Mouse (Mus musculus) hindbrain, embryonic 15.5 days (tissue): ENCODE data around the gene Macrod2. TPM values are rescaled to one million over a fixed set of nuclear protein-coding genes. Genes with fewer than 3 reads are reported as not detected.

Experiments
- ATAC-seq: fragments of 200-750 bp; cut with Nextera tagmentation; 2 replicates; pipeline ENCODE4 v1.8.0; 2017; ENCODE audit warnings: low read depth, moderate number of reproducible peaks, moderate TSS enrichment; ENCODE audit not compliant: low FRiP score
- H3K27ac ChIP-seq: fragments of 300-500 bp; sonication (generic); replicated peaks from 2 replicates; pipeline ENCODE4 v1.5.1; 2015; ENCODE audit warnings: mild to moderate bottlenecking, inconsistent platforms
- H3K27me3 ChIP-seq: fragments of 300-500 bp; sonication (generic); 2 replicates; pipeline ENCODE4 v1.6.1; 2015; ENCODE audit warnings: control low read depth, inconsistent platforms
- H3K36me3 ChIP-seq: fragments of 300-500 bp; sonication (generic); 2 replicates; pipeline ENCODE4 v1.6.1; 2015; ENCODE audit warnings: control low read depth, inconsistent platforms
- H3K4me1 ChIP-seq: fragments of 300-500 bp; sonication (generic); replicated peaks from 2 replicates; pipeline ENCODE4 v1.6.1; 2015; ENCODE audit warnings: control low read depth, inconsistent platforms
- H3K4me2 ChIP-seq: fragments of 300-500 bp; sonication (generic); 2 replicates; pipeline ENCODE4 v1.6.1; 2015; ENCODE audit warnings: moderate library complexity, mild to moderate bottlenecking, inconsistent platforms
- H3K4me3 ChIP-seq: fragments of 300-500 bp; sonication (generic); 2 replicates; pipeline ENCODE4 v1.5.1; 2015; ENCODE audit warnings: mild to moderate bottlenecking, inconsistent platforms
- H3K9ac ChIP-seq: fragments of 300-500 bp; sonication (generic); 2 replicates; pipeline ENCODE4 v1.6.1; 2015; ENCODE audit warnings: inconsistent platforms
- H3K9me3 ChIP-seq: fragments of 300-500 bp; sonication (generic); 2 replicates; pipeline ENCODE4 v1.6.1; 2016; ENCODE audit warnings: control low read depth, inconsistent platforms
- WGBS: fragments of 180-500 bp; shearing (Covaris S2); methylation state at CpG from one replicate; pipeline ENCODE4 v1.1.7; 2015; 5-methylcytosine and 5-hydroxymethylcytosine counted together
- polyA plus RNA-seq: library from polyadenylated mRNA; unstranded; fragments of >200 nt; fragmentation: Nextera tagmentation; extraction: Ambion mirVana; gene quantifications from 2 replicates; pipeline ENCODE4 v1.2.1, GENCODE M21; 2015

Gene Macrod2
- polyA plus RNA-seq, 1 experiment from 2014 or later: 78.6 TPM

GRCm38 (mm10) chr2:142128109-142128508 is 1733.0 kb downstream of the Macrod2 start:
- H3K4me2 ChIP-seq: no peak overlapping the region
- H3K9me3 ChIP-seq: no peaks in the 10 kb centered on the region
- H3K9ac ChIP-seq: no peak overlapping the region
- ATAC-seq: no peak
- WGBS: 81% methylated on average over 3 of the region's 3 CpGs
- no peak overlapping the region for H3K4me3 ChIP-seq
- H3K36me3 ChIP-seq: no peaks in the 10 kb centered on the region
- no peaks in the 10 kb centered on the region for H3K27me3 ChIP-seq
- no peaks in the 10 kb centered on the region for H3K4me1 ChIP-seq
- no peak overlapping the region for H3K27ac ChIP-seq

- no peak overlapping the region for H3K9ac ChIP-seq
- H3K4me3 ChIP-seq: no peak overlapping the region
- H3K4me1 ChIP-seq: no peaks in the 10 kb centered on the region
- no peak overlapping the region for H3K4me2 ChIP-seq
- H3K36me3 ChIP-seq: no peaks in the 10 kb centered on the region
- H3K27me3 ChIP-seq: no peaks in the 10 kb centered on the region
- no peaks in the 10 kb centered on the region for H3K9me3 ChIP-seq
- H3K27ac ChIP-seq: no peak overlapping the region
- 84% methylated on average over 4 of the region's 4 CpGs for WGBS
- ATAC-seq: no peak
These were observed 1734.1 kb downstream of the Macrod2 start for GRCm38 (mm10) chr2:142129166-142129565.

- no peak overlapping the region for H3K4me2 ChIP-seq
- H3K4me3 ChIP-seq: no peak overlapping the region
- no peaks in the 10 kb centered on the region for H3K9me3 ChIP-seq
- H3K27ac ChIP-seq: no peak overlapping the region
- H3K4me1 ChIP-seq: no peaks in the 10 kb centered on the region
- ATAC-seq: no peak
- 90% methylated on average over 2 of the region's 2 CpGs for WGBS
- H3K36me3 ChIP-seq: no peaks in the 10 kb centered on the region
- H3K9ac ChIP-seq: no peak overlapping the region
- no peaks in the 10 kb centered on the region for H3K27me3 ChIP-seq
These were observed 1754.2 kb downstream of the Macrod2 start for GRCm38 (mm10) chr2:142149310-142149709.

GRCm38 (mm10) chr2:142163506-142164275 is 1768.6 kb downstream of the Macrod2 start:
- H3K27me3 ChIP-seq: no peaks in the 10 kb centered on the region
- H3K36me3 ChIP-seq: no peaks in the 10 kb centered on the region
- 16% methylated on average over 10 of the region's 10 CpGs for WGBS
- peak overlapping the region; percentile 29 for H3K4me2 ChIP-seq
- no peak overlapping the region for H3K4me3 ChIP-seq
- peak; percentile 76 for ATAC-seq
- no peaks in the 10 kb centered on the region for H3K9me3 ChIP-seq
- H3K9ac ChIP-seq: 0 out of 2 replicates have a peak overlapping the region, but pooled peaks have one; percentile 20
- H3K4me1 ChIP-seq: peaks cover 12% of the 10 kb centered on the region
- no peak overlapping the region for H3K27ac ChIP-seq

- no peak overlapping the region for H3K4me2 ChIP-seq
- no peak overlapping the region for H3K27ac ChIP-seq
- H3K36me3 ChIP-seq: no peaks in the 10 kb centered on the region
- H3K4me1 ChIP-seq: no peaks in the 10 kb centered on the region
- no peak for ATAC-seq
- H3K4me3 ChIP-seq: no peak overlapping the region
- no peaks in the 10 kb centered on the region for H3K9me3 ChIP-seq
- H3K27me3 ChIP-seq: no peaks in the 10 kb centered on the region
- 58% methylated on average over 2 of the region's 2 CpGs for WGBS
- H3K9ac ChIP-seq: no peak overlapping the region
These were observed 1774.5 kb downstream of the Macrod2 start for GRCm38 (mm10) chr2:142169649-142170048.

GRCm38 (mm10) chr2:142172706-142173105 is 1777.6 kb downstream of the Macrod2 start:
- ATAC-seq: no peak
- Histone ChIP-seq H3K4me2 (no peak overlapping the region), H3K9ac (no peak overlapping the region), H3K4me1 (no peaks in the 10 kb centered on the region), H3K9me3 (no peaks in the 10 kb centered on the region), H3K36me3 (no peaks in the 10 kb centered on the region), H3K27ac (no peak overlapping the region), H3K4me3 (no peak overlapping the region), H3K27me3 (no peaks in the 10 kb centered on the region)
- 92% methylated on average over 3 of the region's 3 CpGs for WGBS

- H3K27ac ChIP-seq: no peak overlapping the region
- H3K4me2 ChIP-seq: no peak overlapping the region
- 100% methylated on average over 2 of the region's 2 CpGs for WGBS
- H3K4me1 ChIP-seq: no peaks in the 10 kb centered on the region
- H3K9ac ChIP-seq: no peak overlapping the region
- no peak for ATAC-seq
- H3K27me3 ChIP-seq: no peaks in the 10 kb centered on the region
- no peaks in the 10 kb centered on the region for H3K36me3 ChIP-seq
- no peaks in the 10 kb centered on the region for H3K9me3 ChIP-seq
- H3K4me3 ChIP-seq: no peak overlapping the region
These were observed 1778.9 kb downstream of the Macrod2 start for GRCm38 (mm10) chr2:142174039-142174438.

GRCm38 (mm10) chr2:142186922-142187321 is 1791.8 kb downstream of the Macrod2 start:
- no peak overlapping the region for H3K27ac ChIP-seq
- no peaks in the 10 kb centered on the region for H3K9me3 ChIP-seq
- no peak overlapping the region for H3K4me2 ChIP-seq
- no peaks in the 10 kb centered on the region for H3K27me3 ChIP-seq
- H3K4me3 ChIP-seq: no peak overlapping the region
- no peak for ATAC-seq
- H3K4me1 ChIP-seq: peaks cover 4% of the 10 kb centered on the region; the same call in 1 of the 2 replicates
- 27% methylated on average over 2 of the region's 2 CpGs for WGBS
- no peaks in the 10 kb centered on the region for H3K36me3 ChIP-seq
- H3K9ac ChIP-seq: no peak overlapping the region

GRCm38 (mm10) chr2:142187428-142187827 is 1792.3 kb downstream of the Macrod2 start:
- Histone ChIP-seq H3K27me3 (no peaks in the 10 kb centered on the region), H3K4me2 (no peak overlapping the region), H3K27ac (no peak overlapping the region), H3K4me3 (no peak overlapping the region), H3K36me3 (no peaks in the 10 kb centered on the region), H3K9me3 (no peaks in the 10 kb centered on the region), H3K4me1 (peaks cover 4% of the 10 kb centered on the region; the same call in 1 of the 2 replicates), H3K9ac (no peak overlapping the region)
- ATAC-seq: peak; percentile 91
- 22% methylated on average over 5 of the region's 5 CpGs for WGBS

GRCm38 (mm10) chr2:142217371-142217770 is 1822.3 kb downstream of the Macrod2 start:
- H3K4me1 ChIP-seq: no peaks in the 10 kb centered on the region
- no peaks in the 10 kb centered on the region for H3K27me3 ChIP-seq
- no peaks in the 10 kb centered on the region for H3K36me3 ChIP-seq
- no peak overlapping the region for H3K4me3 ChIP-seq
- H3K9me3 ChIP-seq: no peaks in the 10 kb centered on the region
- no peak for ATAC-seq
- no peak overlapping the region for H3K27ac ChIP-seq
- no peak overlapping the region for H3K9ac ChIP-seq
- 91% methylated on average over 1 of the region's 1 CpGs for WGBS
- H3K4me2 ChIP-seq: no peak overlapping the region

- Histone ChIP-seq H3K4me1 (no peaks in the 10 kb centered on the region), H3K27ac (peak overlapping the region; percentile 4; the same call in 1 of the 2 replicates), H3K4me3 (no peak overlapping the region), H3K27me3 (no peaks in the 10 kb centered on the region), H3K4me2 (no peak overlapping the region), H3K36me3 (no peaks in the 10 kb centered on the region), H3K9ac (no peak overlapping the region), H3K9me3 (no peaks in the 10 kb centered on the region)
- WGBS: 46% methylated on average over 8 of the region's 8 CpGs
- ATAC-seq: peak; percentile 61; the same call in 1 of the 2 replicates
These were observed 1827.2 kb downstream of the Macrod2 start for GRCm38 (mm10) chr2:142222137-142222921.

GRCm38 (mm10) chr2:142222926-142223325 is 1827.8 kb downstream of the Macrod2 start:
- WGBS: 65% methylated on average over 5 of the region's 5 CpGs
- no peak for ATAC-seq
- no peak overlapping the region for H3K9ac ChIP-seq
- no peaks in the 10 kb centered on the region for H3K4me1 ChIP-seq
- no peaks in the 10 kb centered on the region for H3K36me3 ChIP-seq
- no peak overlapping the region for H3K4me2 ChIP-seq
- no peaks in the 10 kb centered on the region for H3K9me3 ChIP-seq
- H3K27ac ChIP-seq: no peak overlapping the region
- no peak overlapping the region for H3K4me3 ChIP-seq
- no peaks in the 10 kb centered on the region for H3K27me3 ChIP-seq
